Mouse (Mus musculus) layer of hippocampus, adult 2 months (tissue): ENCODE data around the gene Snx18. TPM values are rescaled to one million over a fixed set of nuclear protein-coding genes. Genes with fewer than 3 reads are reported as not detected.

Source experiments
- DNase-seq, 2 experiments: peaks; one replicate each; pipeline ENCODE4 v3.0.0; 2022; ENCODE audit warnings: low spot score in 2 of 2
- H3K27ac ChIP-seq: fragments of 200-600 bp; 2 replicates; pipeline ENCODE4 v1.8.1; 2022
- H3K4me3 ChIP-seq: fragments of 200-600 bp; 2 replicates; pipeline ENCODE4 v1.8.1; 2022; ENCODE audit warnings: mild to moderate bottlenecking
- CTCF ChIP-seq: fragments of 200-600 bp; conservative IDR thresholded peaks from 2 replicates; pipeline ENCODE4 v1.8.1; 2022; ENCODE audit warnings: antibody characterized with exemption, mild to moderate bottlenecking, moderate library complexity
- total RNA-seq, 2 experiments: library from RNA; stranded (reverse); gene quantifications; 2 replicates each; pipeline ENCODE4 v1.2.3; 2021

Snx18 gene
- total RNA-seq, 2 experiments from 2014 or later: 20.1 to 20.6 TPM

GRCm38 (mm10) chr13:113613882-113614281 lies 4.5 kb downstream of the Snx18 start:
- no peak for TF ChIP-seq CTCF
- no peak for DNase-seq
- H3K27ac ChIP-seq: peak overlapping the region; percentile 98

DNA sequence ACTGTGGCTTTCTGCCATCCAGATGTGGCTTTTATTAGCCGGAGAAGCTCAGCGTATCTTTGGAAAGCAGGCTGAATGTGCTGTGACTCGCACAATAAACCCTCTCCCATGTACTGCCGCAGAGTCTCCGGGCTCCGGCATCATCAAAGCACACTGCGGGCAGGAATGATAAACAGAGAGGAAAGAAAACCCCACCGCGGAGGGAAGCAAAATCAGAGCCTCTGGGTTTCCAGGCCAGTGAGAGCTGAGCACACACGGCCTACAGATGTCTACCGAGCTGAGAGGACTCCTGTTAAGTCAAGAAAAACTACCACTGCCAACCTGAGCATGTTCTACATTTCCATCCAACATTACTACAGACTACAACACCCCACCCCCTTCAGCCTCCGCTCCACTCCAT lies 5.0 kb downstream of the Snx18 start:
- TF ChIP-seq CTCF: no peak
- no peak for DNase-seq
- Histone ChIP-seq H3K27ac (peak overlapping the region; percentile 98), H3K4me3 (peak overlapping the region; percentile 59)

More at GRCm38 (mm10) chr13:113613882-113614281, 4.5 kb downstream of the Snx18 start:
- peak overlapping the region; percentile 59 for H3K4me3 ChIP-seq

DNA sequence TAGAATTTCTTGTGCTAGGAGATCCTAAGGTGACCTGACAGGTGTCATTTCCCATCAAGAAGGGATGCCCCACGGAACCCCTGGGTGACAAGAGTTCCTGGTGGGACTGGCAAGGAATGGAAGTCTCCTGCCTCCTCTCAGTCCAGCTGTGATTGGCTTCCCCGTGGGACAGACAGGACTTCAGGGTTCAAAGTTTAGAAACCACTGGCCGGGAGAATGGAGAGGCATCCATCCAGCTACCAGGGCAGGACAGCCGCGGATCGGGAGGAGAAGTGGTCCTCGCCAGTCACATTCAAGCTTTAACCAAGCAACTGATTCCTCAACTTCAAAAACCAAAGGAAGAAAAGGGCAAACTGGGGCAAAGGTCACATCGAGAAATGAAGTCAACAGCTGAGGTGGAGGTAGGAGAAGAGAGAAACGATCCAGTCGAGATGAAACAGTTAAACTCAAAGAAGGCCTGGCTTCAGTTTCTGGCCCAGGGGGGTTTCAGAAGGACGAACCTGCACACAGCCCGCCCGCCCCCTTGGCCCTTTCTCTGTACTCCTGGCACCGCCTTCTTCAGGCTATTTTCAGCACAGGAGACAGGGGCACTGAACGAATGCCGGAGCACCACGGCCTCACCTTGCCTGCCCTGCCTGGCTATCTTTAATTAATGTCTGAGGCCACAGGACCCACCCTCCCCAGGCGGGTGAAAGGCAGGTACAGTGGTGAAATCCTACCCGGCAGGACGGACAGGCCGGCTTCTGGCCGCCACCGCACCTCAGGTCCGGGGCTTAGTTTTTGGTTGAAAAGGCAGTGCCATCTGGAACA lies 6.0 kb downstream of the Snx18 start:
- no peak for DNase-seq
- peak overlapping the region; percentile 59; the same call in 1 of the 2 replicates for H3K4me3 ChIP-seq
- H3K27ac ChIP-seq: peak overlapping the region; percentile 98; the same call in 1 of the 2 replicates
- TF ChIP-seq CTCF: no peak

DNA sequence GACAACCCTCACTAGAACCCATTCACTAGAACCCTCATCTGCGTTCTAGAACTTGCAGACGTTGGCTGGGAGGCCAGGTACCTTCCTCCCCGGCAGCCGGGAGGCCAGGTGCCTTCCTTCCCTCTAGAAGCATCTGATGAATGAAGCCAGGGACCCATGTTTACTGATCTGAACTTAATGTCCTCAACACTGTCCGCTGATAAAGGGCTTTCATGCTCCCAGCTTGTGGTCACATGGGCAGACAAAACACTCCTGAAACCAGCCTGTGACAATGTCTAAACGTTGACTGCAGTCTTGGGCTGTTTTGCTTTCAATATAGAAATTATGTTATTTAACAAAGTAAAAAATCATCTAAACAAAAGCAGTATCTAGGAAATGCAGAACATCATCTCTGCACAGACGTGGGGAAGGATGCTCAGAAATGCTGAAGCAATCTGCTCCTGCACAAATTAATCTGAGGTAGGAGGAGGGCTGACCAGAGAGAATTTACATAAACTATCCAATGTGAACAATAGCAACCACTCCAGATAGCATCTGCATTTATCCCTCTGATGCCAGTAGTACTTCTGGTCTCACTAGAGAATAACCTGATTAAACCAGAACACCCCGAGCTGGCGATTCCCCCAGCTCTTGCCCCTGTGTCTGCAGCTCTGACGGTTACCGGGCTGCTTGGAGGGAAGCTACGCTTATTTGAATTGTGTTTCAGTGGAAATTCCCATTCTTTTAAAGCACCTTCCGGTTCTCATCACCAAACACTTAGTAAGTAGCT lies 7.4 kb downstream of the Snx18 start:
- DNase-seq: no peak
- no peak for TF ChIP-seq CTCF
- Histone ChIP-seq H3K27ac (peak overlapping the region; percentile 33; the same call in 1 of the 2 replicates), H3K4me3 (no peak overlapping the region; the same call in 1 of the 2 replicates)

- no peak overlapping the region for H3K4me3 ChIP-seq
- TF ChIP-seq CTCF: no peak
- no peak overlapping the region for H3K27ac ChIP-seq
- no peak for DNase-seq
Observed at GRCm38 (mm10) chr13:113609429-113609828, 8.9 kb downstream of the Snx18 start.

DNA sequence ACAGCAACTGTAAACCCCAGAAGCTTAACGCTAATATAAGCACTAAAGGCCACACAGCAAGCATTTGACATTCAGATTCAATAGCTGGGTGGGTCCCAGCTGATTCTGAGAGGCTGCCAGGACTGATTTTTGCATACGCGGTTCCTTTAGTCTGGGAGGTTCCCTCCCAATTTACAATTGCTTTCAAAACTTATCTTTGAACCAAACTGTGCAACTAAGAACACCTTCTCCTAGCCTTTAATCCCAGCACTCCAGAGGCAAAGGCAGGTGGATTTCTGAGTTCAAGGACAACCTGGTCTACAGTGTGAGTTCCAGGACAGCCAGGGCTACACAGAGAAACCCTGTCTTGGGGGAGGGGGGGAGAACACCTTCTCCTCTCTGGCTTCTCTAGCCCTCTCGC lies 10.5 kb downstream of the Snx18 start:
- Histone ChIP-seq H3K27ac (no peak overlapping the region), H3K4me3 (no peak overlapping the region)
- DNase-seq: peak in 1 of 2 experiments; percentile 8
- TF ChIP-seq CTCF: no peak

DNA sequence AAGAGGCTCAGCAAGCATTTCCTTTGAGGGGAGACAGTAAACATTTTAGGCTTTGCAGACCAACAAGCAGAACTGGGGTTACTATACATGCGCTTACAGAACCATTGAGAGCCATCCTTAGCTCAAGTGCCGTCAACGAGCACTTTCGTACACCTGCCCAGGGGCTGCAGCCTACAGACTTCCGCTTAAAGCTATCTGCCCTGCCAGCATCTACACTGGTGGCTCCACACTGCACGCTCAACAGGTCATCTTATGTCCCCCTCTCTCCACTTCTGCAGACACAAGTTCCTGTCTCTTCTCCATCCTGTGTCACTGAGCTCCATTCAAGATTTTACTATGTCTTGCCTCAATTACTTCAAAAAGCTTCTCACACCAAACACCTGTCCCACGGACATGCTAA lies 11.0 kb downstream of the Snx18 start:
- TF ChIP-seq CTCF: no peak
- H3K27ac ChIP-seq: no peak overlapping the region
- H3K4me3 ChIP-seq: no peak overlapping the region
- peak in 1 of 2 experiments; percentile 2 for DNase-seq

GRCm38 (mm10) chr13:113606741-113607358 lies 11.5 kb downstream of the Snx18 start:
- TF ChIP-seq CTCF: no peak
- no peak for DNase-seq
- H3K4me3 ChIP-seq: no peak overlapping the region
- no peak overlapping the region for H3K27ac ChIP-seq

DNA sequence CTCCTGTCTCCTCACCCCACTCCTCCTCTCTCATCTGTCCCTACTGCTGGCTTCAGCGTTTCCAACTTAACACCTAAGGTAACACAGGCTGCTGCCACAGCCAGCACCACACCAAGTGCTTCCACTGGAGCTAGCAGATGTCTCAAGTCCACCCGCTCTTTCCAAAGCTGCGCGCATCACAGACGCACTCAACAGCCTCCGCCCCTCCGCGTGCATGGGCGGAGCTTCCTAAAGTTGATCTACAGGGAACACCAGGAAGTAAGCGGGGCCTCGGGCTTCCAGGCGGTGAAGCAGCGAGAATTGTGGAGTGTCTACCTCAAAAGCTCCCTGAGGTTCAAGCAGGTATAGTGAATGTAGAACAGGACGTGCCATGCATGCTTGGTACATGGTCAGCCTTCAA lies 12.2 kb downstream of the Snx18 start:
- no peak overlapping the region for H3K4me3 ChIP-seq
- TF ChIP-seq CTCF: no peak
- no peak overlapping the region for H3K27ac ChIP-seq
- DNase-seq: no peak

DNA sequence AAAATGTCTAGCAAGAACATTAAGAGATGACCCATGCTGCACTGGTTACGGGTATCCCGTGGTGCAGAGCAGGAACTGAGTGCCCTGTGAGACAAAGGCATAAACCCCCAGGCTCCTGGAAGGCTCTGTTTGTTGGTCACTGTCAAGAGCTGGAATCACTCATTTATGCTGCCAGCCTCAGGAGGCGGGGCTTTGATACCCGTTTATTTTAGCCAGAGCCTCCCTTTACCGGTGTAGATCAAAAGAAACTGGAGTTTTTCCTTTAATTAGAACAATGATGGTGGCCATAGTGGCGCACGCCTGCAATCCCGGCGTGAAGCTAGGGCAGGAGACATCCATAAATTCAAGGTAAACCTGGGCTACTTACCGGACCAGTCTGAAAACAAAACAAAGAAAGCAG lies 12.7 kb downstream of the Snx18 start:
- no peak for DNase-seq
- no peak for TF ChIP-seq CTCF

GRCm38 (mm10) chr13:113604321-113604720 lies 14.0 kb downstream of the Snx18 start:
- no peak overlapping the region; the same call in 1 of the 2 replicates for H3K4me3 ChIP-seq
- no peak for DNase-seq
- peak overlapping the region; percentile 65 for H3K27ac ChIP-seq
- TF ChIP-seq CTCF: no peak

More for the DNA sequence above, 12.7 kb downstream of the Snx18 start:
- H3K27ac ChIP-seq: no peak overlapping the region
- H3K4me3 ChIP-seq: no peak overlapping the region

DNA sequence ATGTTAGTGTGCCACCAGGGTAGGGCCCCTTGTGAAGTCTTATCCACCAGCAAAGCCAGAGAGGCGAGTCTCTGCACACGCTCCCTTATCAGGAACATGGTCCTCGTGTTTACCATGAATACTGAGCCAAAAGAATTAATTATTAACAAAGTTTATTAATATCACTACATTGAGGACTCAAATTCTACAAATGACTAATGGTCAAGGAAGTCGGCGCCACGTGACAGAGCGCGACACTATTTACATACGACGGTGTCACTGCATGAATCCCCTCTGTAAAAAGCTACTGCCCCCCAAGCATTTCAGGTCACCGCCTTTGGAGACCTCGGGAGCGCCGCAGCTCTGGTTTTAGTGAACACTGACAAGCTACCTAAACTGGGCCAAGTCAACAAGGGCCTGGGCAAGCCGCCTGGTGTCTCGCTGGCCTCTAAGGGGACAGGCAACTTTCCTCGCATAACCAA lies 15.5 kb downstream of the Snx18 start:
- no peak for TF ChIP-seq CTCF
- H3K27ac ChIP-seq: peak overlapping the region; percentile 61; the same call in 1 of the 2 replicates

More for the DNA sequence above, 15.5 kb downstream of the Snx18 start:
- no peak overlapping the region for H3K4me3 ChIP-seq
- no peak for DNase-seq
